Mouse (Mus musculus): ENCODE measurements around the gene Zdhhc11. TPM values are rescaled to one million over a fixed set of nuclear protein-coding genes. Genes with fewer than 3 reads are reported as not detected.
A peak's percentile ranks its signal among the peaks of the same experiment; 100 is the strongest.
"Not testable (repeated sequence)": the region's sequence is repeated elsewhere in the genome, so short reads cannot be mapped to it uniquely, and the experiment has no call there.

The Zdhhc11 gene
- polyA plus RNA-seq, 1 experiment from 2014 or later: not detected

- WGBS: under 1% methylated on average over 53 of the region's 56 CpGs
- Histone ChIP-seq H3K27me3 (peaks cover 58% of the 10 kb centered on the region), H3K9me3 (no peaks in the 10 kb centered on the region), H3K4me2 (replicated peaks) (peak within 1 kb of the TSS; percentile 99), H3K27ac (no peak within 1 kb of the TSS), H3K9ac (peak within 1 kb of the TSS; percentile 62), H3K4me1 (peaks cover 22% of the 10 kb centered on the region), H3K4me3 (peak within 1 kb of the TSS; percentile 54), H3K36me3 (no peaks in the 10 kb centered on the region)
- ATAC-seq (ENCODE audit: low FRiP score, low read depth): peak; percentile 96
These were observed 45.5 kb downstream of the Zdhhc11 start, which contains the start of gene Tppp for GRCm38 (mm10) chr13:74008948-74009718. Gene Tppp (plus strand): TSS chr13:74009407.

DNA sequence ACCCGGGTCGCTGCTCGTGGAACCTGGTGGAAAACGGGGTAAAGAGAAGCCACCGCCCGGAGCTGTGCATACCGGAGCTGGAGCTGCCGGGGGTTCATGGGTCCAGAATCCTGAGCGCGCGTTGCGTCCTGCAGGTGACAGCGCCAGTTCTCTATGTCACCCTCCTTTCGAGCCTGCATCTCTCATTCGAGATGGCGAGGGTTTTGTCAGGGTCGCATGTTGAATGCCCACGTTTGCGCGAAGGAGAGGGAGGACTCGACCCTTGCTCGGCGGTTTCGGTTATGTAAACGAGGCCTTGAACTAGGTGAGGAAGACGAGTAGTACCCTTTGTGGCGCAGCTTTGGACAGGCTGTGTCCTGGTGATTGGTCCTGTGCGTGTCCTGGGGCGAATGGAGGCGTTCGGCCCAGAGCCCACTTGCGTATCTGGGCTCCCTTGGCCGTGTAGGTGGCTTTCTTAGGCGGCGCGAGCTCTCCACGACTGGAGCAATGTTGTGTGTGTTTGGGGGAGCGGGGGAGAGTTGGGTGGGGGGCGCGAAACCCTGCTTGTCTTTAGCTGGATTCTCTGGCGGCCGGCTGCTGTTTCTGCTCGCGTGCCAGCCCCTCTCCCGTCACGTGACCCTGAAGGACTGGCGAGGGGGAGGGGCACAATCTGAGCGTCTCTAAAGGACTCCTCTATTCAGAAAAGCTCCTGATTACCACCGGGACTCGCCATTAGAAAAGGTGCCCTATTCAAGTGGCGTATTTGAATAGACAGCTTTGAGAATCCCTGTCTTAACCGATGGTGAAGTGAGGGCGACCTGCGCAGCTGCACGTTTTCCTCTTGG is 46.4 kb downstream of the Zdhhc11 start:
- Histone ChIP-seq H3K36me3 (no peaks in the 10 kb centered on the region), H3K4me3 (peak overlapping the region; percentile 54), H3K9me3 (no peaks in the 10 kb centered on the region), H3K27me3 (peaks cover 58% of the 10 kb centered on the region), H3K4me2 (replicated peaks) (peak overlapping the region; percentile 99), H3K27ac (no peak overlapping the region), H3K4me1 (peaks cover 22% of the 10 kb centered on the region), H3K9ac (peak overlapping the region; percentile 60)
- WGBS: under 1% methylated on average over 55 of the region's 55 CpGs
- ATAC-seq (ENCODE audit: low FRiP score, low read depth): peak; percentile 12

DNA sequence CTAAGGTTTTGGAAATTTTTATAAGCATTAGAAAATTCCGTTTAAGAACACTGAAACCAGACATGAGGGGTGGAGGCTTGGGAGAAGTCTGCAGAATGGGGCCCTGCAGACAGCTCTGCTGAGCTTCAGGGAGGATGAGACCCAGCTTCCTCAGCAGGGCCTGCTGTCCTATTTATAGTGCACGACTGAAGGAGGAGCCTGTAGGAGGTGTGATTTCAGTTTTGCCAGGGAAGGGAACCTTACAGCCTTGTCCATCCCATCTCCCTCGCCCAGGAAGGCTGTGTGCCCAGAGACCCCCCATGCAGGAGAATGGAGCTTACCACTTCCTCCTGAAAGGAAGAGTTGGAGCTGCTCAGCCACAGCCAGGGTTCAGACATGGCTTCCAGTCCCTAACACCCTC is 47.0 kb downstream of the Zdhhc11 start:
- Histone ChIP-seq H3K9ac (no peak overlapping the region), H3K36me3 (no peaks in the 10 kb centered on the region), H3K9me3 (no peaks in the 10 kb centered on the region), H3K4me1 (peaks cover 22% of the 10 kb centered on the region), H3K27me3 (peaks cover 58% of the 10 kb centered on the region), H3K27ac (no peak overlapping the region), H3K4me3 (peak overlapping the region; percentile 54), H3K4me2 (replicated peaks) (peak overlapping the region; percentile 99)
- WGBS: 11% methylated on average over 3 of the region's 3 CpGs
- no peak for ATAC-seq (ENCODE audit: low FRiP score, low read depth)

DNA sequence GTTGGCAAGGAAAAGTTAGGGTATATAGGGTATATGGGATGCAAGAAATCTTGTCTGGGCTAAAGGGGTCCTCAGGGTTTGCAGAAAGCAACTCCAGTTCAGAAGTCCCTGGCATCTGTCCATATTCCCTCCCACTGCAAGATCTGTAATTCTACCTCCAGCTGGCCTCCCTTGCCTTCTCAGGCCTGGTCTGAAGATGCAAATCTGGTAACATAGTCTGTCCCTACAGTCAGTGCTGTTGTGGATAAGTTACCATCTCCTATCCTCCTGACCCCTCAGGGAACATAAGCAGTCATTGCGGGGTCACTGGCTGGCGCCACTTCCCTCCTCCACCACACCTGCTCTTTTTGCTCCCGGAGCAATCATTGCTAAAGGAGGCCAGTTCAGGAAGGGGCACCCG is 52.3 kb downstream of the Zdhhc11 start:
- peaks cover 18% of the 10 kb centered on the region for H3K27me3 ChIP-seq
- no peak overlapping the region for H3K4me3 ChIP-seq
- ATAC-seq (ENCODE audit: low FRiP score, low read depth): no peak
- H3K27ac ChIP-seq: no peak overlapping the region
- peaks cover 4% of the 10 kb centered on the region for H3K4me1 ChIP-seq
- H3K36me3 ChIP-seq: no peaks in the 10 kb centered on the region
- 65% methylated on average over 4 of the region's 4 CpGs for WGBS
- H3K9ac ChIP-seq: no peak overlapping the region
- no peak overlapping the region for H3K4me2 ChIP-seq (replicated peaks)
- no peaks in the 10 kb centered on the region for H3K9me3 ChIP-seq

- no peak overlapping the region for H3K4me3 ChIP-seq
- no peak overlapping the region for H3K9ac ChIP-seq
- peaks cover 6% of the 10 kb centered on the region; the same call in 1 of the 2 replicates for H3K27me3 ChIP-seq
- no peaks in the 10 kb centered on the region for H3K36me3 ChIP-seq
- ATAC-seq (ENCODE audit: low FRiP score, low read depth): no peak
- no peak overlapping the region for H3K27ac ChIP-seq
- 75% methylated on average over 4 of the region's 4 CpGs for WGBS
- H3K9me3 ChIP-seq: no peaks in the 10 kb centered on the region
- no peak overlapping the region for H3K4me2 ChIP-seq (replicated peaks)
- H3K4me1 ChIP-seq: peaks cover 4% of the 10 kb centered on the region; the same call in 1 of the 2 replicates
These were observed 53.8 kb downstream of the Zdhhc11 start for GRCm38 (mm10) chr13:74017426-74017825.

- not testable (repeated sequence) for H3K4me3 ChIP-seq; H3K27ac ChIP-seq; H3K36me3 ChIP-seq; H3K4me2 ChIP-seq (replicated peaks); H3K27me3 ChIP-seq; H3K4me1 ChIP-seq; ATAC-seq (ENCODE audit: low FRiP score, low read depth); H3K9ac ChIP-seq; H3K9me3 ChIP-seq
- 82% methylated on average over 8 of the region's 8 CpGs for WGBS
These were observed 55.4 kb downstream of the Zdhhc11 start for GRCm38 (mm10) chr13:74019006-74019405.

DNA sequence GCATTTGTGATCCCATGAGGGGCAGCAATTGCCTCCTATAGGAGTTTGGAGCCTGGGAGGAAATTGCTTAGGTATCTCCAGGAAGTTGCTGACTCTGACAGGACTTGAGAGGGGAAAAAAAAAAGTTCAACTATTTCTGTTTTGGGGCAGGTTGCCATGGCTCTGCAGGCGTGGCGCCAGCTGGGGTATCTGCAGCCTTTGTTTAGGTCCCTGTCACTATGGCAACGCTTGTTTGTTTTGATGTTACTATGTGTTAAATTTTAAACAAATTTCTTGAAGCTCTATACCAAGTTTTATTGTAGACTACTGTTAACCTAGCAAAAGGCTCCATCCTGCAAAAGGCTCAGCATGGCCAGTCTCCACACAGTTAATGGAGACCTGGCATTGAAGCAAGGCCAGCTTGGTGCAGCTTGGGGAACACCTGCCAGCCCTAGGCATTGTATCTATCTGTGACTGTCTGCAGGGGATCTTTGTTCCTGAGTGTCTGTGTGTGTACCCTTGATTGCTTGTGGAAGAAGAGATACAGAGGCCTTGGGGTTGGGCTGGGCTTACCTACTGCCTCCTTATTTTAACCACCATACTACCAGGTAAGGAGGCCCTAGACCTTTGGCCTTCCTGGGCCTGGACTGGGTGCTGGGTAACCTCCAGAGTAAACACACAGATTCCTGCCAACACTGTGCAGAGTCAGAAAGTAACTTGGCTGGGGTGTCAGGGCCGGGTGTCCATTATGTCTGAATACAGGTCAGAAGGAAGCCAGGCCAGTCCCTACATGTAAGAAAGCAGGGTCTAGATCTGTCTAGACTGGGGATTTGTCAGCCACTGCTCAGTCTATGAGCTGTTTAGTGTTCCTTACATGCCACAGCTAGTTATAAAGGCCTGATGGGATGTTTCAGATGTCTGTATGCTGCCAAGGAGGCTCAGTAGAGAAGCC is 61.8 kb downstream of the Zdhhc11 start:
- WGBS: 68% methylated on average over 4 of the region's 4 CpGs
- no peaks in the 10 kb centered on the region for H3K27me3 ChIP-seq
- no peak overlapping the region for H3K4me3 ChIP-seq
- H3K27ac ChIP-seq: no peak overlapping the region
- no peaks in the 10 kb centered on the region for H3K4me1 ChIP-seq
- ATAC-seq (ENCODE audit: low FRiP score, low read depth): 0 out of 2 replicates have a peak, but pooled peaks have one; percentile 9
- no peaks in the 10 kb centered on the region for H3K36me3 ChIP-seq
- H3K9me3 ChIP-seq: no peaks in the 10 kb centered on the region
- H3K4me2 ChIP-seq (replicated peaks): no peak overlapping the region
- H3K9ac ChIP-seq: no peak overlapping the region; the same call in 1 of the 2 replicates

- no peaks in the 10 kb centered on the region for H3K4me1 ChIP-seq
- 12% methylated on average over 2 of the region's 2 CpGs for WGBS
- H3K4me3 ChIP-seq: no peak overlapping the region
- no peaks in the 10 kb centered on the region for H3K9me3 ChIP-seq
- ATAC-seq (ENCODE audit: low FRiP score, low read depth): peak; percentile 66; the same call in 1 of the 2 replicates
- H3K27ac ChIP-seq: no peak overlapping the region
- no peak overlapping the region for H3K4me2 ChIP-seq (replicated peaks)
- H3K9ac ChIP-seq: no peak overlapping the region
- no peaks in the 10 kb centered on the region for H3K27me3 ChIP-seq
- H3K36me3 ChIP-seq: no peaks in the 10 kb centered on the region
These were observed 62.6 kb downstream of the Zdhhc11 start for GRCm38 (mm10) chr13:74026215-74026614.

DNA sequence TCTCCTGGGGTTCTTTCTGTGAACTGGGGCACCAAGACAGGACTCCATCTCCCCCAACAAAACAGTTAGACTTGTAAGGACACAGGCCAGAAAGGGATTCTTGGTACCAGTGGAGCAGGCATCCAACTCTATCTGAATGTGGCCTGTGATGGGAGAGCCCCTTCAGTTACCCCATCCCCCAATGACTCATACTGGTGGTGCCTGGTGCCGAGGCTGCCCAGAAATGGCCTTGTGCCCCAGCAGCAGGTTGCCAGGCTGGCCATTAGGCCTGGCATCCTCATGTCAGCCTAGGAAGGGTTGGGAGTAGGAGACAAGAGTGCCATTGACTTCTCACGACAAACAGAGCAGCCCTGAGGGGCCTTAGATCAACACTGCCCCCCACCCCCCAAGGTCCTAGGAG is 64.5 kb downstream of the Zdhhc11 start:
- no peak overlapping the region for H3K27ac ChIP-seq
- ATAC-seq (ENCODE audit: low FRiP score, low read depth): no peak
- no peaks in the 10 kb centered on the region for H3K9me3 ChIP-seq
- no peaks in the 10 kb centered on the region for H3K27me3 ChIP-seq
- H3K9ac ChIP-seq: no peak overlapping the region
- H3K4me1 ChIP-seq: no peaks in the 10 kb centered on the region
- H3K4me3 ChIP-seq: no peak overlapping the region
- H3K36me3 ChIP-seq: no peaks in the 10 kb centered on the region
- 68% methylated on average over 2 of the region's 2 CpGs for WGBS
- no peak overlapping the region for H3K4me2 ChIP-seq (replicated peaks)

GRCm38 (mm10) chr13:74029013-74029412 is 65.4 kb downstream of the Zdhhc11 start:
- Histone ChIP-seq H3K9me3 (no peaks in the 10 kb centered on the region), H3K4me3 (no peak overlapping the region), H3K27me3 (no peaks in the 10 kb centered on the region), H3K4me2 (replicated peaks) (no peak overlapping the region), H3K36me3 (no peaks in the 10 kb centered on the region), H3K27ac (no peak overlapping the region), H3K9ac (no peak overlapping the region), H3K4me1 (no peaks in the 10 kb centered on the region)
- no peak for ATAC-seq (ENCODE audit: low FRiP score, low read depth)
- WGBS: 77% methylated on average over 2 of the region's 2 CpGs

DNA sequence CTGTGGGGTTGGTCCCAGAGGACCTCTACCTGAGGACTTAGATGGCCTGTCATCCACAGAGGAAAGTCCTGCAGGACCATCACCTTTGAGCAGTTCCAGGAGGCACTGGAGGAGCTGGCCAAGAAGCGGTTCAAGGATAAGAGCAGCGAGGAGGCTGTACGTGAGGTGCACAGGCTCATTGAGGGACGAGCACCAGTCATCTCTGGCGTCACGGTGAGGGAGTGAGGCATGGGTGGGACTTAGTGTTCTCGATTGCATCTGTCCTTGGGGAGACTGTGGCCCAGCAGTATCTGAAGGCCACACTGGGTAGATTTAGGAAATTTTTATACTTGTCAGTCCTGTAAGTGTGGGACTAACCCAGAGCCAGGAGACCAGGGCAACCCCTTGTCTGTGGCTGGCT is 67.0 kb downstream of the Zdhhc11 start:
- 87% methylated on average over 7 of the region's 7 CpGs for WGBS
- Histone ChIP-seq H3K9ac (no peak overlapping the region), H3K36me3 (peaks cover under 1% of the 10 kb centered on the region; the same call in 1 of the 2 replicates), H3K4me2 (replicated peaks) (no peak overlapping the region), H3K9me3 (no peaks in the 10 kb centered on the region), H3K27me3 (no peaks in the 10 kb centered on the region), H3K4me3 (no peak overlapping the region), H3K4me1 (no peaks in the 10 kb centered on the region), H3K27ac (no peak overlapping the region)
- no peak for ATAC-seq (ENCODE audit: low FRiP score, low read depth)
